Mouse (Mus musculus) heart, postnatal 0 days (tissue): ENCODE results near the gene Snrpa1. TPM values are rescaled to one million over a fixed set of nuclear protein-coding genes. Genes with fewer than 3 reads are reported as not detected.
A peak's percentile ranks its signal among the peaks of the same experiment; 100 is the strongest.
"Not testable (repeated sequence)": the region's sequence is repeated elsewhere in the genome, so short reads cannot be mapped to it uniquely, and the experiment has no call there.

Experiments used
- ATAC-seq: fragments of 200-750 bp; cut with Nextera tagmentation; 2 replicates; pipeline ENCODE4 v1.8.0; 2017; ENCODE audit warnings: low read depth, moderate number of reproducible peaks, moderate library complexity; ENCODE audit not compliant: insufficient read depth
- DNase-seq: peaks from one replicate; pipeline ENCODE4 v3.0.0-alpha.2; 2016; ENCODE audit warnings: low spot score
- H3K27ac ChIP-seq: fragments of 300-500 bp; sonication (generic); 2 replicates; pipeline ENCODE4 v1.5.1; 2014; ENCODE audit warnings: low read depth, mild to moderate bottlenecking
- H3K27me3 ChIP-seq: fragments of 300-500 bp; sonication (generic); 2 replicates; pipeline ENCODE4 v1.6.1; 2014; ENCODE audit warnings: low read length, mixed read lengths; ENCODE audit not compliant: control insufficient read depth, insufficient read depth
- H3K36me3 ChIP-seq: fragments of 300-500 bp; sonication (generic); replicated peaks from 2 replicates; pipeline ENCODE4 v1.6.1; 2014; ENCODE audit warnings: low read length, mixed read lengths; ENCODE audit not compliant: control insufficient read depth, insufficient read depth
- H3K4me1 ChIP-seq: fragments of 300-500 bp; sonication (generic); 2 replicates; pipeline ENCODE4 v1.6.1; 2014; ENCODE audit warnings: antibody characterized with exemption; ENCODE audit not compliant: control insufficient read depth, insufficient read depth
- H3K4me2 ChIP-seq: fragments of 300-500 bp; sonication (generic); 2 replicates; pipeline ENCODE4 v1.6.1; 2014; ENCODE audit warnings: low read depth, mild to moderate bottlenecking, low read length, moderate library complexity
- H3K4me3 ChIP-seq: fragments of 300-500 bp; sonication (generic); 2 replicates; pipeline ENCODE4 v1.5.1; 2014; ENCODE audit warnings: low read depth, low read length
- H3K9ac ChIP-seq: fragments of 300-500 bp; sonication (generic); replicated peaks from 2 replicates; pipeline ENCODE4 v1.6.1; 2014; ENCODE audit warnings: low read depth, low read length, mixed read lengths
- H3K9me3 ChIP-seq: fragments of 300-500 bp; sonication (generic); replicated peaks from 2 replicates; pipeline ENCODE4 v1.6.1; 2016; ENCODE audit warnings: low read length; ENCODE audit not compliant: control insufficient read depth
- CTCF ChIP-seq: IDR thresholded peaks from 2 replicates; pipeline ENCODE4 v1.5.1; 2016; ENCODE audit warnings: antibody characterized with exemption, control low read depth, low read depth
- EP300 ChIP-seq: IDR thresholded peaks from 2 replicates; pipeline ENCODE4 v1.6.1; 2016; ENCODE audit warnings: antibody characterized with exemption, low read depth
- WGBS: fragments of 180-500 bp; shearing (Covaris S2); extraction: QIAGEN DNeasy Blood & Tissue Kit; methylation state at CpG from one replicate; pipeline ENCODE4 v1.1.7; 2014; 5-methylcytosine and 5-hydroxymethylcytosine counted together
- polyA plus RNA-seq: library from polyadenylated mRNA; unstranded; fragments of >200 nt; fragmentation: Nextera tagmentation; extraction: Ambion mirVana; gene quantifications from 2 replicates; pipeline ENCODE4 v1.2.1, GENCODE M21; 2015
- total RNA-seq: library from RNA; depleted of rRNA; stranded (reverse); fragments of >200 nt; gene quantifications from 2 replicates; pipeline ENCODE4 v1.2.3, GENCODE M21; 2014; ENCODE audit warnings: low replicate concordance

The Snrpa1 gene
- total and polyA plus RNA-seq, 2 experiments from 2014 or later = 30.8 to 58.9 TPM

GRCm38 (mm10) chr7:66047975-66048374, 10.8 kb upstream of the Snrpa1 start:
- Histone ChIP-seq H3K4me3 (no peak overlapping the region), H3K27ac (no peak overlapping the region), H3K9me3 (no peaks in the 10 kb centered on the region), H3K4me1 (no peaks in the 10 kb centered on the region), H3K27me3 (no peaks in the 10 kb centered on the region), H3K4me2 (no peak overlapping the region), H3K36me3 (no peaks in the 10 kb centered on the region), H3K9ac (no peak overlapping the region)
- no peak for ATAC-seq
- WGBS = 72% methylated on average over 4 of the region's 4 CpGs
- no peak for DNase-seq
- no peak for TF ChIP-seq EP300
- TF ChIP-seq CTCF = no peak

- H3K27ac ChIP-seq = no peak overlapping the region
- no peak overlapping the region for H3K4me2 ChIP-seq
- H3K27me3 ChIP-seq = no peaks in the 10 kb centered on the region
- TF ChIP-seq CTCF (no peak), EP300 (no peak)
- no peaks in the 10 kb centered on the region for H3K9me3 ChIP-seq
- H3K9ac ChIP-seq = no peak overlapping the region
- WGBS = 83% methylated on average over 12 of the region's 12 CpGs
- H3K4me3 ChIP-seq = no peak overlapping the region
- ATAC-seq (no peak), DNase-seq (no peak)
- no peaks in the 10 kb centered on the region for H3K36me3 ChIP-seq
- no peaks in the 10 kb centered on the region for H3K4me1 ChIP-seq
Measured at GRCm38 (mm10) chr7:66048446-66049230, 10.2 kb upstream of the Snrpa1 start.

GRCm38 (mm10) chr7:66053946-66054483, 4.8 kb upstream of the Snrpa1 start:
- no peak for TF ChIP-seq EP300
- no peak for TF ChIP-seq CTCF

GRCm38 (mm10) chr7:66055356-66055755, 3.4 kb upstream of the Snrpa1 start:
- DNase-seq = peak; percentile 36
- not testable (repeated sequence) for ATAC-seq, H3K4me2 ChIP-seq, H3K27ac ChIP-seq, H3K27me3 ChIP-seq, H3K4me3 ChIP-seq, H3K4me1 ChIP-seq, H3K36me3 ChIP-seq, H3K9ac ChIP-seq, H3K9me3 ChIP-seq
- WGBS = 6% methylated on average over 2 of the region's 2 CpGs
- peak; percentile 70 for TF ChIP-seq CTCF

More at GRCm38 (mm10) chr7:66053946-66054483, 4.8 kb upstream of the Snrpa1 start:
- no peak for DNase-seq
- Histone ChIP-seq H3K9me3 (no peaks in the 10 kb centered on the region), H3K36me3 (no peaks in the 10 kb centered on the region), H3K9ac (no peak overlapping the region), H3K4me2 (no peak overlapping the region), H3K4me3 (no peak overlapping the region), H3K27ac (no peak overlapping the region), H3K4me1 (no peaks in the 10 kb centered on the region), H3K27me3 (no peaks in the 10 kb centered on the region)
- 79% methylated on average over 4 of the region's 4 CpGs for WGBS
- no peak for ATAC-seq

- peaks cover 28% of the 10 kb centered on the region for H3K36me3 ChIP-seq
- peaks cover 11% of the 10 kb centered on the region for H3K4me1 ChIP-seq
- ATAC-seq = peak; percentile 93
- no peaks in the 10 kb centered on the region for H3K27me3 ChIP-seq
- TF ChIP-seq EP300 = no peak
- TF ChIP-seq CTCF = no peak
- H3K4me3 ChIP-seq = peak overlapping the region; percentile 85
- under 1% methylated on average over 64 of the region's 64 CpGs for WGBS
- peak overlapping the region; percentile 70 for H3K4me2 ChIP-seq
- no peaks in the 10 kb centered on the region for H3K9me3 ChIP-seq
- H3K9ac ChIP-seq = peak overlapping the region; percentile 82
- H3K27ac ChIP-seq = peak overlapping the region; percentile 59
- DNase-seq = peak; percentile 76
Measured at GRCm38 (mm10) chr7:66060066-66060956, 1.5 kb downstream of the Snrpa1 start.
